Mouse (Mus musculus) layer of hippocampus, adult 9-10 months (tissue): ENCODE results near the gene Tnpo3.

Experiments used
- DNase-seq: peaks from one replicate; pipeline ENCODE4 v3.0.0; 2022; ENCODE audit warnings: low spot score

Tnpo3 gene

DNA sequence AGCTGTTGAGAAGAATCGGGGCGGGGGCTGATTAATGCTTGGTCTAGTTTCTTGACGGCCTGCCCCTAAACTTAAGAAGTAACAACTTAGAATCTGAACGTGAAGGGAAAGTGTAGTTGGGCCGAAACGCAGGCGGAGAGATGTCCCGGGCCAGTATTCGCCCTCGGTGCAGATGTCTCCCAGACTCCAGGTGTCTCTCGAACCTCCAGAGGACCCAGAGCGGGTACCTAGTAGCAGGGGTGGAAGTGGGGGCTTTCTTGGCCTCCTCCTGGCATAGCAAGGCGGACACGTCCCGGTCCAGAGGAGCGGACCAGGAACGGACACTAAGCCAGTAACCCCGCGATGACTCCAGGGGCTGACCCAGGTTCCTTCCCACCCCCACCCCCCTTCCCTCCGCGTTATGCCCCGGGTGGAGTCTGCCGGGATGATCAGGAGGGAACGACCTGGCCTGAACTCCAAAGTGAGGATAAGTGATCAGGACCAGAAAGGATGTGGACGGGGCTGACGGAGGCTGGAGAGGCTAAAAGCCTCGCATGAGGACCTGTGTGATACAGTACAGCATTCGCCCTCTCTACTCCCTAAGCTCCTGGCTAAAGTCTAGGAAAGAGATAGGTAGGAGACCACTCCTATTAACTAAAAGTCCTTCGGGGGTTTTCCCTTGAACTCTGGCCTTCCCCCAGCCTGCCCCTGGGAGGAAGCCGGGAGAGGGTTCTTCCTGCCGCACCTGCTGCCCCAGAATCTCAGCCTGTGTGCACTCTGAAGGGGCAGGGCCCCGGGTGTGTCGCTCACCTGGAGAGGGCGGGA is 82.1 kb downstream of the Tnpo3 start:
- DNase-seq: no peak

DNA sequence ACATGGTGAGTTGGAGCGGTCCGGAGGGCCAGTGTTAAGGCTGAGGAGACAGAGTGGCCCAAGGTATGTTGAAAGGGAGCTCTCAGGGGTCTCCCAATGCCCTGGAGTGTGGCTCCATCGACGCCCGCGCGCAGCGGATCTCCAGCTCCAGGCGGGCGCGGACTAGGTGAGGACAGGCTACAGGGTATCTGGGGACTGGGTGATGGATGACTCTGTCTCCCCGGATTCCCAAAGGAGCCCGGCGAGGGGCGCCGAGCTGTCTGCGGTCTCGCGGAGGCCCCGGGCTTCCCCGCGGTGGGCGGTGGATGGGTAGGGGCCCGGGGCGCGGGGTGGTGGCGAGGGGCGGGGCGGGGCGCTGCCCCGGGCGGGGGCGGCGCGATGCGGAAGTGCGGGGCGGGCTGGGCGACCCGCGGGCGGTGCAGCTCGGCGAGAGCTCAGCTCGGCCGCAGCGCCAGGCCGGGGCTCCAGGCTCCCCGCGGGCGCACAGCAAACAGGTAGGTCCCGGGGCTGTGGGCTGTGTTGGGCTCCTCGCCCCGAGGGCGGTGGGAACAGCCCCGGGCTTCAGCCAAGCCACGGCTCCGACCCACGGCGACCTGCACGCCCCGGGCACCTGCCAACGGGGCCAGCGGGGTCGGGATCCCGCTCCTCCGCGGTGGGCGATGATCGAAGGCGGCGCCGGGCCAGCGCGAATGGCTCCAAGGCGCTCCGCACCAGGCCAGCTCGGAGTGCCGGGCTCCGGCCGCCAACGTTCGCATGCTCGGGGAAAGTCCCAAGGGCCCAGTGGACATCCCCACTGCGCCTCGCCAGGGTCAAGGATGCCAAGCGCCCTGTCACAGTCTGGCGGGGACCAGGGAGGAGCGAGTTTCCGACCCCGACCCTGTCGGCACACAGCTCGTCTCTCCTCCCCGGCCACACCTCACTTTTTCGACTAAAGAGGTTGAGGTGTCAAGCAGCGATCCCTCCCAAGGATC is 83.1 kb downstream of the Tnpo3 start, which contains the start of gene Irf5:
Gene Irf5 (plus strand): TSS at position 345 of the 971 bp plus-strand sequence.
- no peak for DNase-seq

GRCm38 (mm10) chr6:29525256-29525655 is 84.4 kb downstream of the Tnpo3 start:
- no peak for DNase-seq

- DNase-seq: no peak
These were observed 85.6 kb downstream of the Tnpo3 start for GRCm38 (mm10) chr6:29524034-29524489.

DNA sequence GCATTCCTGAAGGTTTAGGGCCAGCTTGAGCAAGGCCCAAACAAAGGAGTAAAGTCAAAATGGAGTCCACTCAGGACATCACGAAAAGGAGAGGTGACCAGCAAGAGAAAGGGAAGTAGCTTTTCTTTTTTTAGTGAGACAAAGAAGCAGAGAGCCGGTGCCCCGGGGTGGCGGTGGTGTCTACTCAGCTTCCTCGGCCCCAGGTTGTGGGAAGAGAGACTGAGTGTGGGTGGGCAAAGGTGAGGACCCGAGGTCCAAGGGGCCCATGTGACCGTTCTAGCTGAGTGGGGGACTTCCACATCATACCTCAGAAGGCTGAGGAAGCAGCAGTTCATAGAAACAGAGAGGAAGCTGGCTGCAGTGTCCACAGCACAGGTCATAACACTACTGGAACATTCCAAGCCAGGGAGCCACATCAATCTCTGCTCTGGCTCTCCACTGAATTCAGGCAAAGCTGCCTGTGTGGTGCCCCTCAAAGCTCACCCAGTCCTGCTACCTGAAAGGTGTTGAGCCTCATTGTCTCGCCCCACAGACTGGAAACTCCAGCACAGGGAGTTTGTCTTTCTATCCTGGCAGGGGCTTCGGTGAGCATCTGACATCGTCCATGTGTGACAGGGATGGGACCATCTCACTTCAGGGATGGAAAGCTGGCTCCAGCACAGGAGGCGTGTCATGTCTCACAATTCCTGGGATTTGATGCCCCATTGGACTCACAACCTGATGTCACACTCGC is 86.2 kb downstream of the Tnpo3 start:
- DNase-seq: no peak

DNA sequence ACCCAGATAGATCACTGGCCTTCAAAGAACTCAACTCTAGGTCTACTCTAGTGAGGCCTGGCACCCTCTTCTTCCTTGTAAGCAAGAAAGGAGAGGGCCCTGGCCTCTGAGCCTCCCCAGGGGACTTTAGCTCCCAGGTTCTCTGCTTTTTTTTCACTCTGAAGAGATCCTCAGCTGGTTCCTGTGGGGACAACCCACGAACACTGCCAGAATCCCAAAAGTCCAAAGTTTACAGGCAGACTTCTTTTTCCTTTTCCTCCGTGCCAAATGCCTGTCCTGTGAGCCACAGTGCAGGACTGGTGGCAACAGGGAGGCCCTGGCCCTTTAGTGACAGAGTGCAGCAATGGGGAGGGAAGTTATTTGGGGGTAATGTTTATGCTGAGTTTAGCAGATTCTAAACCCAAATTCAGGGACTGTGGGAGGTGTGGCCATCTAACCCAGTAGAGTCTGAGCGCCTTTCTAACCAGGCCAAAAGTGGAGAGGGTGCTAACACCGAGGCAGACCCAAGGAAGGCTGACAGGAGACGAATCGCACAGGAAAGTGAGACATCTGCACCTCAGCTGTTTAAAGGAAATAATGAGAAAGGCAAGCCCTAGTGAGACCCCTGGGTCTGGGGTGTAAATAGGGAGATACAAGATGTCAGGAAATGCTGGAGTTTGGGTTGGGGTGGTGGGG is 86.9 kb downstream of the Tnpo3 start:
- DNase-seq: no peak

DNA sequence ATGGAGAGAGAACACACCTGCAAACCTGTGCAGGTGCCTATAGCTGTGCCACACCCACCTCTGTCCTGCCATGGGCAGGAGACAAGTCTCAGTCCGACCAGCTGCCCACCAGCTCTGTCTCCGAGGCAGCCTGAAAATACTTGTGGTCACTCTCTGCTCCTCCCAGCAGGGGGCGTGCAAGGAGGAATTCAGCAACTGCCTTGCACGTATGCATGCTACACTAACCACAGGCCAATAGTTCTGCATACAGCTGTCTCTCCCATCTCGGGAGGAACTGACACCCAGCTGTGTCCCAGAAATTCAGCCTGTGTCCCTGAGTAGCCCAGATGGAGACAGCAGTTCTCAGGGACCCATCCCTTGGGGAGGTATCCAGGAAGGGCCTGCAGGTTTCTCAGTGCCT is 92.5 kb downstream of the Tnpo3 start:
- no peak for DNase-seq

DNA sequence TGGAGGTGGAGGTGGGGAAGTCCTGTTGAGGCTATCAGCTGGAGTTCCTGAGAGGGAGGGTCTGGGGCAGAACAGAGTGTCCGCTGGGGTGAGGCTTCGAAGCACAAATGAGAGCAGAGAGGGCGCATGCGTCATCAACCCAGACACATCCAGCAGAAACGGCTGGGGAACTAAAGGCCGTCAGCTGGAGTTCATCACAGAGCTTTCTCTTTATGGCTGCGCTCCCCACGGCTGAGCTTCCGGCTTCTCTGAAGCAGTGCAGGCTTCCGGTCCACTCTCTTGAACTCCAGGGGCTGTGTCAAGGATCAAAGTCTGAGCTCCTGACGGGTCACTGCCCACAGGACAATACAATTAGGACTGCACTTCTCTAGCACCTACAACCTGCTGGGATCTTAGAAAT is 96.4 kb downstream of the Tnpo3 start:
- no peak for DNase-seq

DNA sequence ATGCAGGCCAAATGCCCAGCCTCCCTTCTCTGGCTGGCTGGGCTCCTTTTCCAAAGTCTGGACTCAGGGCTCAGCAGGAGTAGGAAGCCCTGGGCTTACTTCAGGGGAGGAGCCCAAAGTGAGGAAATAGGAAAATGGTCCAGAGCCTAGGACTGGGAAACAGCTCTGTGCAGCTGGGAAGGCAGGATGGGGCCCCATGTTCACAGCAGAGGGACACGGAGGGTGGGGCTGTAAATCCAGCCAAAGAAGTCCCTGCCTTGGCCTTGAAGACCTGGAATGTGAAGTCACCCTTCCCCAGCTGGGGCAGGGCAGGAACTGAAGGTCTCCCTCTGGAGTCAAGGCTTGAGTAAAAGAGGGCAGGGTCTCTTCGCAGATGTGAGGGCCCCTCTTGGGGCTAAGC is 100.6 kb downstream of the Tnpo3 start:
- DNase-seq: no peak

- DNase-seq: no peak
These were observed 102.0 kb downstream of the Tnpo3 start, which contains the start of gene Kcp for GRCm38 (mm10) chr6:29507447-29508309. TSS of gene Kcp (minus strand) at chr6:29507952.

- no peak for DNase-seq
These were observed 102.9 kb downstream of the Tnpo3 start for GRCm38 (mm10) chr6:29506834-29507233.

GRCm38 (mm10) chr6:29505493-29505892 is 104.2 kb downstream of the Tnpo3 start:
- DNase-seq: no peak

- no peak for DNase-seq
These were observed 108.1 kb downstream of the Tnpo3 start for GRCm38 (mm10) chr6:29501599-29501998.

- no peak for DNase-seq
These were observed 108.9 kb downstream of the Tnpo3 start for GRCm38 (mm10) chr6:29500810-29501209.

DNA sequence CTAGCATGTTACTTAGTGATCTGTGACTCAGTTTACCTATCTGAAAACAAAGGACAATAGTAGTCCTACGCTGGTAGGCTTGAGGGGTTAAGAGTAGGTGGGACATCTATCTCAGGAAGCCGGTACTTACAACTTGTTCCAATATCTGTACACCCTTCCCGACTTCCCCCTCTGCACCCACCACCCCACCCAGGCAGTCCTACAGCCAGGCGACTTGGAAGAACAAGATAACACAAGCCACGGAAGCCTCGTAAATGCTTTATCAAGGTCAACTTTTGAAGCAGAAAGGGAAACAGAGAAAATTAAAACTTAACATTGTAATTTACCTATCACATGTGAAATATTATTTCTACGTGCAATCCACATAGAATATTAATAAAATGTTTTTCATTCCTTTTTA is 109.5 kb downstream of the Tnpo3 start:
- DNase-seq: no peak

DNA sequence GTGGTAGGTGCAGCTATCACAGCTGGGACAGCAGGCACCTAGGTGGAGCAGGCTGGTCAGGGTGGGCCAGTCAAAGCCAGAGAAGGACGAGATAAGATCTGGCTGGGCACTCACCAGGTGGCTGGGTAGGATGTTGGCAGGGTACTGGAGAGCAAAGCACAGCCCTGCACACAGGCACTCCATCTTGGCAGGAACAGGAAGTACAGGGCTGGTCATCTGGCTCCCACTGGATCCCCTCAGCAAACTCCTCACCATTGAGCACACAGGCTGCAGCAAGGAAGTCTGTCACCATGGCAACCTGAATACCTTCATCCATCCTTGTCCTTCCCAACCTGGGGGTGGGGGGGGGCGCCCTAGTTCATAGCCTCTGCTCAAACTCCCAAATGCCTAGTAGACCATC is 111.9 kb downstream of the Tnpo3 start:
- no peak for DNase-seq

DNA sequence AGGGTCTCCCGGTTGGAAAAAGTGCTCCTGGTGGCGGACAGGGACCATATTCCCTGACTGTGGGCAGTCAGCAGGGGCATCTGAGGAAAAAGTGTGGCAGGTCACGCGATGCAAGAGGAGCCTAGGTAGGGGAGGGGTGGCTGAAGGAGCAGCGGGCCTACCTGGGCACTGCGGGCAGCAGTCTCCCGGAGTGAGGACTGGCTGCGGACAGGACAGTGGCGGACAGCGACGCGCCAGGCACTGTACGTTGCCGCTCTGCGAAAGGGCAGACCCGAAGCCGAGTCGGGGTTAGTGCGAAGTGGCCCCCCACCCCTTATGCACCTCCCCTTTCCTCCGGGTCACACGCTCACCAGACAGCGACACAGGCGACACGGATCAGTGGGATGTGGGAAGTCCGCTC is 113.4 kb downstream of the Tnpo3 start:
- DNase-seq: no peak

DNA sequence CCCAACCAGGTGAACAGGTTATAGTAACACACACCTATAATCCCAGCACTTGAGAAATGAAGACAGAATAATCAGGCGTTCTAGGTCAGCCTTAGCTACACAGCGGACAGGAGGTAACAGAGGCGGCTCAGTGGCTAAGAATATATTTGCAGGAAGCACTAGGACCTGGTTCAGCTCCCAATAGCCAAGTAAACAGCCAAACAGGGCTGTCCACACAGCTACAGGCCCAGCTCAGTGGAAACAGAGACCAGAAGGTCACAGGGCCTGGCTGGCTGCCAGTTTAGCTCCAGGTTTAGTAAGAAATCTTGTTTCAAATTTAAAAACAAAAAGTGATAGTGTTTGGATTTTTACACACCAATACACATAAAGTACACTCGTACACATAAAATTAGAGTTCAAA is 115.6 kb downstream of the Tnpo3 start:
- DNase-seq: no peak
